Mouse (Mus musculus) 416B (cell line): ENCODE results near the gene Acsl6.
A peak's percentile ranks its signal among the peaks of the same experiment; 100 is the strongest.

Source experiments
- DNase-seq: peaks from one replicate; pipeline ENCODE4 v3.0.0; 2011; ENCODE audit warnings: low read depth

Acsl6 gene

GRCm38 (mm10) chr11:54307139-54307816, 3.7 kb downstream of the Acsl6 start:
- peak; percentile 56 for DNase-seq

- no peak for DNase-seq
Measured at GRCm38 (mm10) chr11:54310588-54310987, 7.0 kb downstream of the Acsl6 start.

GRCm38 (mm10) chr11:54312021-54312420, 8.4 kb downstream of the Acsl6 start:
- DNase-seq = no peak

GRCm38 (mm10) chr11:54312603-54313002, 9.0 kb downstream of the Acsl6 start:
- DNase-seq = no peak

GRCm38 (mm10) chr11:54313391-54314360, 10.1 kb downstream of the Acsl6 start:
- DNase-seq = no peak

- no peak for DNase-seq
Measured at GRCm38 (mm10) chr11:54314740-54315139, 11.1 kb downstream of the Acsl6 start.

GRCm38 (mm10) chr11:54315336-54315735, 11.7 kb downstream of the Acsl6 start:
- DNase-seq = no peak

GRCm38 (mm10) chr11:54317361-54317760, 13.8 kb downstream of the Acsl6 start:
- no peak for DNase-seq

- no peak for DNase-seq
Measured at GRCm38 (mm10) chr11:54317795-54318194, 14.2 kb downstream of the Acsl6 start.

- no peak for DNase-seq
Measured at GRCm38 (mm10) chr11:54321802-54322532, 18.4 kb downstream of the Acsl6 start.

- no peak for DNase-seq
Measured at GRCm38 (mm10) chr11:54331463-54332183, 28.0 kb downstream of the Acsl6 start.

- peak; percentile 35 for DNase-seq
Measured at GRCm38 (mm10) chr11:54336165-54336707, 32.6 kb downstream of the Acsl6 start.

GRCm38 (mm10) chr11:54343703-54344102, 40.1 kb downstream of the Acsl6 start:
- peak; percentile 50 for DNase-seq

- no peak for DNase-seq
Measured at GRCm38 (mm10) chr11:54351704-54352103, 48.1 kb downstream of the Acsl6 start.

GRCm38 (mm10) chr11:54353121-54353576, 49.6 kb downstream of the Acsl6 start:
- no peak for DNase-seq

- DNase-seq = peak; percentile 63
Measured at GRCm38 (mm10) chr11:54354595-54355563, 51.3 kb downstream of the Acsl6 start.

- DNase-seq = no peak
Measured at GRCm38 (mm10) chr11:54355564-54355955, 52.0 kb downstream of the Acsl6 start.

GRCm38 (mm10) chr11:54356676-54357075, 53.1 kb downstream of the Acsl6 start:
- DNase-seq = peak; percentile 69

GRCm38 (mm10) chr11:54372553-54372952, 69.0 kb downstream of the Acsl6 start:
- DNase-seq = no peak

GRCm38 (mm10) chr11:54390386-54390785, 86.8 kb downstream of the Acsl6 start:
- no peak for DNase-seq
